Mouse (Mus musculus) cerebellum, adult 11-12 months (tissue): ENCODE results near the gene Nudt3.
"Not testable (repeated sequence)": the region's sequence is repeated elsewhere in the genome, so short reads cannot be mapped to it uniquely, and the experiment has no call there.

Experiments
- DNase-seq: peaks from one replicate; pipeline ENCODE4 v3.0.0; 2022

The Nudt3 gene

GRCm38 (mm10) chr17:27623360-27624326 is at the start of gene Nudt3:
Gene Nudt3, minus strand, starts transcription at chr17:27623495.
- peak; percentile 93 for DNase-seq

- no peak for DNase-seq
These were observed 48.4 kb upstream of the Nudt3 start for GRCm38 (mm10) chr17:27671720-27672119.

GRCm38 (mm10) chr17:27658767-27659166 is 35.5 kb upstream of the Nudt3 start:
- no peak for DNase-seq

- DNase-seq, result peak; percentile 87
These were observed 33.8 kb upstream of the Nudt3 start for GRCm38 (mm10) chr17:27657123-27657522.

GRCm38 (mm10) chr17:27656414-27656813 is 33.1 kb upstream of the Nudt3 start:
- peak; percentile 60 for DNase-seq

GRCm38 (mm10) chr17:27656011-27656399 is 32.7 kb upstream of the Nudt3 start:
- DNase-seq, result peak; percentile 82

- peak; percentile 92 for DNase-seq
These were observed 32.1 kb upstream of the Nudt3 start, which contains the start of gene Pacsin1 for GRCm38 (mm10) chr17:27655089-27656010. Gene Pacsin1, plus strand, starts transcription at chr17:27655509.

- DNase-seq, result no peak
These were observed 30.1 kb upstream of the Nudt3 start for GRCm38 (mm10) chr17:27653253-27653959.

- DNase-seq, result no peak
These were observed 28.9 kb upstream of the Nudt3 start for GRCm38 (mm10) chr17:27652046-27652790.

- peak; percentile 63 for DNase-seq
These were observed 27.3 kb upstream of the Nudt3 start for GRCm38 (mm10) chr17:27650586-27650985.

- peak; percentile 82 for DNase-seq
These were observed 26.9 kb upstream of the Nudt3 start for GRCm38 (mm10) chr17:27650160-27650559.

- DNase-seq, result peak; percentile 74
These were observed 22.5 kb upstream of the Nudt3 start for GRCm38 (mm10) chr17:27645807-27646206.

- DNase-seq, result peak; percentile 63
These were observed 21.3 kb upstream of the Nudt3 start for GRCm38 (mm10) chr17:27644572-27644971.

- DNase-seq, result peak; percentile 66
These were observed 20.5 kb upstream of the Nudt3 start for GRCm38 (mm10) chr17:27643756-27644155.

- DNase-seq, result peak; percentile 70
These were observed 19.8 kb upstream of the Nudt3 start for GRCm38 (mm10) chr17:27643101-27643500.

GRCm38 (mm10) chr17:27642491-27643062 is 19.3 kb upstream of the Nudt3 start:
- DNase-seq, result peak; percentile 99

GRCm38 (mm10) chr17:27639851-27640250 is 16.6 kb upstream of the Nudt3 start:
- DNase-seq, result not testable (repeated sequence)

GRCm38 (mm10) chr17:27638921-27639332 is 15.6 kb upstream of the Nudt3 start:
- DNase-seq, result peak; percentile 73

GRCm38 (mm10) chr17:27637333-27637732 is 14.0 kb upstream of the Nudt3 start:
- DNase-seq, result peak; percentile 76

GRCm38 (mm10) chr17:27636132-27637020 is 13.1 kb upstream of the Nudt3 start, which contains the start of gene Rps10:
Gene Rps10, minus strand, starts transcription at chr17:27636669.
- DNase-seq, result peak; percentile 67
